ENCODE assay signal across 26 mouse cellular contexts in the genomic region with DNA sequence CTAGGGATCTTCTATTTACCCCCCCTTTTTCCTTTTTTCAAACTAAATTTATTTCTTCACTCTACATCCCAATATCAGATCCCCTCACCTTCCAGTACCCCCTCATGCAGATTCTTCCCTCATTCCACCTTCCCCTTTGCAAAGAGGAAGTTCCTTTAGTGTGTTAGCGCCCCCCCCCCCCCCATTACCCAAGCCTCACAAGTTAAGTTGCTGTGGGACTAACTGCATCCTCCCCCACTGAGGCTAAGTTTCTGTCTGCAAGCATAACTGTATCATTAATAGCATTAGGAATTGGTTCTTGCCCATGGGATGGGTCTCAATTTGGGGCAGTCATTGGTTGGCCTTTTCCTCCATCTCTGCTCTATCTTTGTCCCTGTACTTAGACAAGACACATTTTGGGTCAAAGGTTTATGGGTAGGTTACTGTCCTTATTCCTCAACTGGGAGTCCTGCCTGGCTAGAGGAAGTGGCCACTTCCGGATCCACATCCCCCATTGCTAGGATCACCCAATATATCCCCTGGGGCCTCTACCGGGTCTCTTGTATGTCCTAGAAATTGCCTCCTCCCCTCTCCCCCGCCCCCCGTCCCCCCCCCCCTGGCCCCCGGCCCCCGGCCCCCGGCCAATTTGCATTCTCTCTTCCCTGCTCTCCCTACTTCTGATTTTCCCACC. TPM values are rescaled to one million over a fixed set of nuclear protein-coding genes. Genes with fewer than 3 reads are reported as not detected.
DNase-seq lines count a peak whose midpoint lies in the region; ATAC-seq and TF ChIP-seq lines count a peak whose summit lies in the region.
"Had no signal": no experiment of that assay in that cellular context is flagged by ENCODE, and none has a peak within 500 bp of the region (broad histone marks: within the 10 kb centered on the region; RNA-seq: fewer than 3 reads in every experiment).

No protein-coding gene starts in this region.

- no peak for DNase-seq in kidney, adult 2 months
- peak; percentile 15 for DNase-seq in G1E (ENCODE audit: low spot score)
- no peak for DNase-seq in embryo, embryonic 9.5 days (ENCODE audit: extremely low spot score)
- DNase-seq in cerebellum, postnatal 4 days (ENCODE audit: low spot score in 2 of 2), result no peak
- DNase-seq: adrenal gland, adult 8-10 months; B cell, adult 2 months; gastrocnemius, postnatal 36 days; layer of hippocampus, adult 9-11 months; lung, adult 2 months; retina, postnatal 1 day; right cerebral cortex, postnatal 25 days; thymus, adult 18-20 months; thymus, postnatal 36 days had no signal

- H3K4me2 ChIP-seq in kidney, embryonic 16.5 days (replicated peaks; ENCODE audit: low read depth, low read length), result no peak overlapping the region
- H3K4me2 ChIP-seq: heart, embryonic 11.5 days; midbrain, embryonic 12.5 days; stomach, embryonic 15.5 days had no signal

- H3K27me3 ChIP-seq in kidney, adult 2 months (replicated peaks; ENCODE audit: control insufficient read depth, insufficient read depth, low read length), result no peaks in the 10 kb centered on the region
- H3K27me3 ChIP-seq in kidney, embryonic 16.5 days (ENCODE audit: insufficient read depth, low read length), result no peaks in the 10 kb centered on the region
- no peaks in the 10 kb centered on the region for H3K27me3 ChIP-seq in G1E (ENCODE audit: insufficient read depth, low read length)
- H3K27me3 ChIP-seq: CH12.LX; midbrain, embryonic 12.5 days; stomach, embryonic 15.5 days had no signal

- TF ChIP-seq POLR2A in kidney, adult 2 months (IDR thresholded peaks at IDR 0.05; ENCODE audit: low read depth, low read length), result no peak
- no peak for TF ChIP-seq POLR2A in bone marrow macrophage, adult 2 months (IDR thresholded peaks at IDR 0.05; ENCODE audit: borderline replicate concordance, low read depth, low read length)

- ATAC-seq in kidney, embryonic 16.5 days (ENCODE audit: low FRiP score, low TSS enrichment), result no peak
- ATAC-seq in G1E (ENCODE audit: extremely low read depth, insufficient number of reproducible peaks, low FRiP score, poor library complexity, severe bottlenecking), result no peak
- ATAC-seq in megakaryocyte progenitor cell, adult 5-6 weeks (replicated peaks; ENCODE audit: poor library complexity), result peak; percentile 55
- ATAC-seq: activated CD4-positive, CD25-positive, alpha-beta regulatory T cell, adult 4 months; forebrain, embryonic 16.5 days; hindbrain, postnatal 0 days had no signal

- no peak overlapping the region for H3K9ac ChIP-seq in kidney, embryonic 16.5 days (replicated peaks; ENCODE audit: low read length)
- H3K9ac ChIP-seq: midbrain, embryonic 12.5 days; stomach, embryonic 15.5 days had no signal

- H3K4me3 ChIP-seq in kidney, adult 2 months (ENCODE audit: insufficient read depth, low read depth, low read length), result no peak overlapping the region
- no peak overlapping the region for H3K4me3 ChIP-seq in kidney, embryonic 16.5 days (ENCODE audit: low read length)
- H3K4me3 ChIP-seq in G1E (ENCODE audit: low read depth, low read length), result no peak overlapping the region
- H3K4me3 ChIP-seq in bone marrow macrophage, adult 2 months (ENCODE audit: insufficient read depth, low read length), result no peak overlapping the region
- H3K4me3 ChIP-seq: embryonic facial prominence, embryonic 10.5 days; hindbrain, embryonic 10.5 days; midbrain, embryonic 12.5 days; stomach, embryonic 15.5 days had no signal

- 83% methylated on average over 8 of the region's 8 CpGs for WGBS in kidney, adult 2 months
- 82% methylated on average over 3 of the region's 8 CpGs for WGBS in kidney, embryonic 16.5 days

- peak overlapping the region; percentile 45 for H3K27ac ChIP-seq in kidney, adult 2 months (ENCODE audit: insufficient read depth, low read depth, low read length)
- no peak overlapping the region for H3K27ac ChIP-seq in kidney, embryonic 16.5 days (ENCODE audit: low read length)
- peak overlapping the region; percentile 84 for H3K27ac ChIP-seq in bone marrow macrophage, adult 2 months (ENCODE audit: insufficient read depth, low read depth, low read length)
- H3K27ac ChIP-seq: embryonic facial prominence, embryonic 10.5 days; hindbrain, embryonic 10.5 days; hindbrain, postnatal 0 days; kidney, postnatal 0 days; midbrain, embryonic 12.5 days; stomach, embryonic 15.5 days had no signal

- no peaks in the 10 kb centered on the region; the same call in 1 of the 2 replicates for H3K36me3 ChIP-seq in kidney, adult 2 months (ENCODE audit: control insufficient read depth, insufficient read depth, low read length)
- H3K36me3 ChIP-seq in kidney, embryonic 16.5 days (ENCODE audit: insufficient read depth, low read length), result no peaks in the 10 kb centered on the region
- peaks cover 63% of the 10 kb centered on the region for H3K36me3 ChIP-seq in G1E (replicated peaks)
- H3K36me3 ChIP-seq: hindbrain, embryonic 10.5 days; midbrain, embryonic 12.5 days; stomach, embryonic 15.5 days had no signal

- H3K4me1 ChIP-seq in kidney, adult 2 months (ENCODE audit: control insufficient read depth, insufficient read depth, low read length), result peaks cover 48% of the 10 kb centered on the region
- H3K4me1 ChIP-seq in kidney, embryonic 16.5 days (ENCODE audit: insufficient read depth, low read length), result peaks cover 14% of the 10 kb centered on the region
- H3K4me1 ChIP-seq in G1E (ENCODE audit: insufficient read depth, low read depth, low read length), result peaks cover 67% of the 10 kb centered on the region
- peaks cover 68% of the 10 kb centered on the region for H3K4me1 ChIP-seq in bone marrow macrophage, adult 2 months (ENCODE audit: control insufficient read depth, insufficient read depth, low read length)
- H3K4me1 ChIP-seq: embryonic facial prominence, embryonic 10.5 days; hindbrain, embryonic 10.5 days had no signal

- no peaks in the 10 kb centered on the region for H3K9me3 ChIP-seq in kidney, embryonic 16.5 days (ENCODE audit: low read length)
- H3K9me3 ChIP-seq in G1E (replicated peaks), result no peaks in the 10 kb centered on the region
- H3K9me3 ChIP-seq: embryonic facial prominence, embryonic 10.5 days; hindbrain, embryonic 10.5 days; midbrain, embryonic 12.5 days; stomach, embryonic 15.5 days had no signal

- TF ChIP-seq CTCF in kidney, adult 2 months (conservative IDR thresholded peaks at IDR 0.05; ENCODE audit: insufficient read depth, insufficient read length, low read depth, low read length), result no peak
- no peak for TF ChIP-seq CTCF in G1E (IDR thresholded peaks at IDR 0.05; ENCODE audit: low read depth, low read length)
- TF ChIP-seq CTCF in bone marrow macrophage, adult 2 months (IDR thresholded peaks at IDR 0.05; ENCODE audit: low read depth, low read length), result no peak

RNA-seq across cellular contexts. Expression of a gene that starts 44.7 kb away (rescaled TPM):
- polyA plus RNA-seq in kidney, adult 2 months (2012; rRNA removed), result 65.5 and 80.0 TPM in 2 replicates
- 17.1 and 19.5 TPM in 2 replicates for polyA plus RNA-seq in kidney, embryonic 16.5 days (2015; fragmentation: Nextera tagmentation; extraction: Ambion mirVana)
- 123 and 135 TPM in 2 replicates for total RNA-seq in G1E (2014; fragmentation: Nextera tagmentation)
- 66.4 and 66.6 TPM in 2 replicates for total RNA-seq in G1E (2017)
- polyA plus RNA-seq in G1E (2012), result 24.0 and 29.6 TPM in 2 replicates
- 144 and 157 TPM in 2 replicates for polyA plus RNA-seq in bone marrow macrophage, adult 2 months (2012; ENCODE audit: insufficient read depth, insufficient read length, missing spikeins)
- 12.8 and 14.5 TPM in 2 replicates for total RNA-seq in megakaryocyte progenitor cell, adult 5-6 weeks (2015)
- total RNA-seq in megakaryocyte progenitor cell, adult 5-6 weeks (2017), result 15.9 and 19.4 TPM in 2 replicates
